Comparison of ENCODE assay signal across 19 mouse cellular contexts in the genomic region with DNA sequence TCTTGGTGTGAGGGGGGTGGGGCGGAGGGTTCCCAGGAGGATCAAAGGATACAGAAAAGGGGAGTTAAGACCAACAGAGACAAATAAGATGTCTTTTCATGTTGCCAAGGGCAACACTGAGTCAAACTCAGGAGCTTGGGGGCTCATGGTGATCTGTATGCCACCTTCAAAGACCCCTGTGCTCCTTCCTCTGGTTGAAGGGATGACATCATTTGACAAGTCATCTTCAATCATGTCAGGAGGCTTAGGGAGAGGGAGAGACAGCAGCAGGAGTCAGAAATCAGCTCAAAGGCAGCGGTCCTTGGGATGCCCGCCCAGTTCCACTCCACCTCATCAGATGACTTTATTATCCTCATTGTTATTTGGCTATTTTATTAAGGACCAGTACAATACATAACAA.
DNase-seq lines count a peak whose midpoint lies in the region; ATAC-seq and TF ChIP-seq lines count a peak whose summit lies in the region.
"Had no signal": no experiment of that assay in that cellular context is flagged by ENCODE, and none has a peak within 500 bp of the region (broad histone marks: within the 10 kb centered on the region; RNA-seq: fewer than 3 reads in every experiment).

No protein-coding gene starts in this region.

- H3K4me3 ChIP-seq in midbrain, embryonic 10.5 days, result no peak overlapping the region
- H3K4me3 ChIP-seq in midbrain, postnatal 0 days (ENCODE audit: low read depth, low read length), result no peak overlapping the region
- no peak overlapping the region for H3K4me3 ChIP-seq in midbrain, embryonic 15.5 days
- H3K4me3 ChIP-seq: embryonic facial prominence, embryonic 12.5 days; forebrain, embryonic 15.5 days; heart, adult 2 months; heart, embryonic 15.5 days; hindbrain, embryonic 13.5 days had no signal

- WGBS in midbrain, embryonic 10.5 days, result 29% methylated on average over 3 of the region's 3 CpGs
- WGBS in midbrain, postnatal 0 days, result 17% methylated on average over 3 of the region's 3 CpGs
- 20% methylated on average over 3 of the region's 3 CpGs for WGBS in midbrain, embryonic 15.5 days

- H3K9me3 ChIP-seq in midbrain, embryonic 10.5 days (replicated peaks), result no peaks in the 10 kb centered on the region
- no peaks in the 10 kb centered on the region for H3K9me3 ChIP-seq in midbrain, postnatal 0 days (ENCODE audit: low read length)
- no peaks in the 10 kb centered on the region for H3K9me3 ChIP-seq in midbrain, embryonic 15.5 days
- H3K9me3 ChIP-seq: embryonic facial prominence, embryonic 12.5 days; forebrain, embryonic 15.5 days; heart, embryonic 15.5 days; hindbrain, embryonic 13.5 days had no signal

- no peak overlapping the region for H3K4me2 ChIP-seq in midbrain, postnatal 0 days (ENCODE audit: low read depth, low read length, poor library complexity, severe bottlenecking)
- H3K4me2 ChIP-seq in midbrain, embryonic 15.5 days, result no peak overlapping the region
- H3K4me2 ChIP-seq: embryonic facial prominence, embryonic 12.5 days; forebrain, embryonic 15.5 days; heart, embryonic 11.5 days; heart, embryonic 15.5 days; hindbrain, embryonic 13.5 days had no signal

- no peak overlapping the region for H3K9ac ChIP-seq in midbrain, postnatal 0 days (replicated peaks; ENCODE audit: low read length, poor library complexity, severe bottlenecking)
- no peak overlapping the region for H3K9ac ChIP-seq in midbrain, embryonic 15.5 days
- H3K9ac ChIP-seq: embryonic facial prominence, embryonic 12.5 days; forebrain, embryonic 15.5 days; heart, embryonic 15.5 days; hindbrain, embryonic 13.5 days had no signal

- peaks cover 16% of the 10 kb centered on the region for H3K4me1 ChIP-seq in midbrain, embryonic 10.5 days
- H3K4me1 ChIP-seq in midbrain, postnatal 0 days (ENCODE audit: insufficient read depth, low read length), result no peaks in the 10 kb centered on the region
- H3K4me1 ChIP-seq in midbrain, embryonic 15.5 days, result 0 out of 2 replicates have a peak, but pooled peaks cover 2% of the 10 kb centered on the region
- H3K4me1 ChIP-seq: embryonic facial prominence, embryonic 12.5 days; forebrain, embryonic 15.5 days had no signal

- peak; percentile 65 for DNase-seq in heart, adult 11 months
- DNase-seq in heart, postnatal 14 days, result no peak
- peak; percentile 37 for DNase-seq in midbrain, embryonic 10.5 days (ENCODE audit: low spot score)
- DNase-seq in midbrain, postnatal 0 days (ENCODE audit: low spot score), result no peak
- peak; percentile 10 for DNase-seq in embryo, embryonic 9.5 days (ENCODE audit: extremely low spot score)
- no peak for DNase-seq in kidney, postnatal 14 days
- DNase-seq: adrenal gland, postnatal 10 days; cerebellum, adult 11-12 months; cerebellum, adult 9-10 months; cerebellum, postnatal 25 days; gastrocnemius, postnatal 10 days; heart, adult 2 months had no signal

- no peak overlapping the region for H3K27ac ChIP-seq in midbrain, embryonic 10.5 days (replicated peaks)
- H3K27ac ChIP-seq in midbrain, postnatal 0 days (ENCODE audit: low read depth, low read length), result no peak overlapping the region
- no peak overlapping the region for H3K27ac ChIP-seq in midbrain, embryonic 15.5 days
- H3K27ac ChIP-seq: embryonic facial prominence, embryonic 12.5 days; forebrain, embryonic 15.5 days; heart, adult 2 months; heart, embryonic 15.5 days; hindbrain, embryonic 13.5 days had no signal

- no peak for ATAC-seq in midbrain, postnatal 0 days (ENCODE audit: low FRiP score)
- peak; percentile 68; the same call in 1 of the 2 replicates for ATAC-seq in midbrain, embryonic 15.5 days (replicated peaks)
- ATAC-seq: forebrain, embryonic 15.5 days; inflammation-experienced regulatory T-cells, adult 6 months had no signal

- TF ChIP-seq CTCF in midbrain, postnatal 0 days (IDR thresholded peaks at IDR 0.05), result no peak

- H3K36me3 ChIP-seq in midbrain, embryonic 10.5 days, result no peaks in the 10 kb centered on the region
- no peaks in the 10 kb centered on the region for H3K36me3 ChIP-seq in midbrain, postnatal 0 days (ENCODE audit: insufficient read depth, low read length)
- no peaks in the 10 kb centered on the region for H3K36me3 ChIP-seq in midbrain, embryonic 15.5 days (replicated peaks)
- H3K36me3 ChIP-seq: embryonic facial prominence, embryonic 12.5 days; forebrain, embryonic 15.5 days; heart, embryonic 15.5 days; hindbrain, embryonic 13.5 days had no signal

- intact Hi-C loops in heart, postnatal 14 days (cut with DNase I), result loop anchor here (10.0 kb wide), 1 partner anchor 455 kb away; no protein-coding TSS in a partner anchor

- H3K27me3 ChIP-seq in midbrain, embryonic 10.5 days (ENCODE audit: low read depth, poor library complexity, severe bottlenecking), result peaks cover 61% of the 10 kb centered on the region
- H3K27me3 ChIP-seq in midbrain, postnatal 0 days (ENCODE audit: insufficient read depth, low read length), result no peaks in the 10 kb centered on the region
- H3K27me3 ChIP-seq in midbrain, embryonic 15.5 days (replicated peaks), result no peaks in the 10 kb centered on the region
- H3K27me3 ChIP-seq: embryonic facial prominence, embryonic 12.5 days; forebrain, embryonic 15.5 days; heart, embryonic 15.5 days; hindbrain, embryonic 13.5 days had no signal

Comparison
In these comparisons a context has a peak if more than half of its experiments do, and no peak if none do; other contexts are left out.
1. DNase-seq: peak in heart, adult 11 months (single experiment), midbrain, embryonic 10.5 days (single experiment) and embryo, embryonic 9.5 days (single experiment); none in heart, postnatal 14 days (0 of 2), midbrain, postnatal 0 days (single experiment) and kidney, postnatal 14 days (single experiment).